Mouse (Mus musculus) megakaryocyte, embryonic 14.5 days (primary cell): ENCODE measurements around the gene Actl7a.

ENCODE experiments used
- FLI1 ChIP-seq: IDR thresholded peaks from 2 replicates; pipeline ENCODE4 v1.6.1; 2012; ENCODE audit warnings: low read length, inconsistent platforms, mixed read lengths
- GATA1 ChIP-seq: IDR thresholded peaks from 3 replicates; pipeline ENCODE4 v1.6.1; 2012; ENCODE audit warnings: mixed read lengths, low read length, inconsistent platforms, borderline replicate concordance

GRCm38 (mm10) chr4:56757693-56758092 lies 14.5 kb downstream of the Actl7a start:
- TF ChIP-seq FLI1 = no peak
- no peak for TF ChIP-seq GATA1
